Mouse (Mus musculus): ENCODE results near the gene Pik3r5. TPM values are rescaled to one million over a fixed set of nuclear protein-coding genes. Genes with fewer than 3 reads are reported as not detected.
A peak's percentile ranks its signal among the peaks of the same experiment; 100 is the strongest.

The Pik3r5 gene
- total and polyA plus RNA-seq, 3 experiments = 3.5 to 9.4 (median 5.7) TPM

- dilution Hi-C loops (cut with MboI; ENCODE audit: extremely low pct_ligation_motif_present, extremely low pct_unique_long_range_greater_than_20kb, low sequenced_read_pairs) = no loop called here
- Histone ChIP-seq H3K9me3 (replicated peaks; ENCODE audit: low read length) (no peaks in the 10 kb centered on the region), H3K36me3 (replicated peaks in 1 of 2; ENCODE audit: control insufficient read depth in 1 of 2, insufficient read depth in 1 of 2, low read length in 1 of 2) (peaks cover 70 to 87% of the 10 kb centered on the region in 2 experiments), H3K79me2 (replicated peaks; ENCODE audit: control insufficient read depth, extremely low read depth, insufficient read depth, poor library complexity, severe bottlenecking) (no peaks in the 10 kb centered on the region), H3K27ac (ENCODE audit: insufficient read depth, low read depth) (peak overlapping the region; percentile 35; the same call in 1 of the 2 replicates), H3K4me1 (ENCODE audit: control insufficient read depth in 1 of 2, insufficient read depth in 2 of 2) (peaks cover 9 to 61% of the 10 kb centered on the region in 2 experiments), H3K4me3 (replicated peaks in 1 of 3; ENCODE audit: low read depth in 2 of 3, low read length in 2 of 3, poor library complexity in 1 of 3) (no peak overlapping the region), H3K27me3 (replicated peaks) (no peaks in the 10 kb centered on the region), H3K9ac (ENCODE audit: insufficient read depth, low read depth) (no peak overlapping the region), H3K4me2 (ENCODE audit: insufficient read depth, low read depth, poor library complexity, severe bottlenecking) (no peak overlapping the region)
- TF ChIP-seq EP300 (IDR thresholded peaks at IDR 0.05; ENCODE audit: low read length) (peak; percentile 56), SIN3A (IDR thresholded peaks at IDR 0.05; ENCODE audit: low read length) (0 out of 2 replicates have a peak, but pooled peaks have one; percentile 5), ZC3H11A (IDR thresholded peaks at IDR 0.05; ENCODE audit: low read depth, low read length) (no peak), ETS1 (conservative IDR thresholded peaks at IDR 0.05; ENCODE audit: low read depth, low read length) (peak; percentile 26; the same call in 1 of the 2 replicates)
- DNase-seq (ENCODE audit: extremely low read depth) = peak; percentile 66
- in situ Hi-C loops (cut with MboI; ENCODE audit: low pct_ligation_motif_present, low pct_unique_long_range_greater_than_20kb, low sequenced_read_pairs) = no loop called here
Observed at GRCm38 (mm10) chr11:68545682-68546222, 113.8 kb downstream of the Pik3r5 start.

Other genes starting within 250 kb of the Pik3r5 start
- gene Ntn1, start 31.3 kb upstream of the Pik3r5 start, total RNA-seq (2012; rRNA removed) = 0.38 and 0.59 TPM in 2 replicates
- 0.47 and 0.54 TPM in 2 replicates for gene Ntn1, start 31.3 kb upstream of the Pik3r5 start, total RNA-seq (2014; rRNA removed)
- gene Ntn1, start 31.3 kb upstream of the Pik3r5 start, polyA plus RNA-seq (2012; ENCODE audit: insufficient read length, low read depth) = 0.78 and 1.2 TPM in 2 replicates
- 88.4 and 102 TPM in 2 replicates for gene Pik3r6, start 70.9 kb downstream of the Pik3r5 start, total RNA-seq (2012; rRNA removed)
- gene Pik3r6, start 70.9 kb downstream of the Pik3r5 start, total RNA-seq (2014; rRNA removed) = 80.9 and 82.9 TPM in 2 replicates
- gene Pik3r6, start 70.9 kb downstream of the Pik3r5 start, polyA plus RNA-seq (2012; ENCODE audit: insufficient read length, low read depth) = 90.2 and 95.9 TPM in 2 replicates
- 4.1 and 4.2 TPM in 2 replicates for gene Mfsd6l, start 124.1 kb downstream of the Pik3r5 start, total RNA-seq (2012; rRNA removed)
- 4.0 and 5.1 TPM in 2 replicates for gene Mfsd6l, start 124.1 kb downstream of the Pik3r5 start, total RNA-seq (2014; rRNA removed)
- gene Mfsd6l, start 124.1 kb downstream of the Pik3r5 start, polyA plus RNA-seq (2012; ENCODE audit: insufficient read length, low read depth) = 6.4 and 7.2 TPM in 2 replicates
- not detected in 2 replicates for gene Ccdc42, start 154.9 kb downstream of the Pik3r5 start, total RNA-seq (2012; rRNA removed)
- gene Ccdc42, start 154.9 kb downstream of the Pik3r5 start, total RNA-seq (2014; rRNA removed) = not detected in 2 replicates
- gene Ccdc42, start 154.9 kb downstream of the Pik3r5 start, polyA plus RNA-seq (2012; ENCODE audit: insufficient read length, low read depth) = not detected in 2 replicates

All from CH12.LX (cell line).